Mouse (Mus musculus): ENCODE data around the gene Ccdc91. TPM values are rescaled to one million over a fixed set of nuclear protein-coding genes. Genes with fewer than 3 reads are reported as not detected.

Ccdc91 gene
- total RNA-seq, 2 experiments from 2014 or later: 28.7 to 29.8 TPM

GRCm38 (mm10) chr6:147573137-147573536, 97.5 kb downstream of the Ccdc91 start:
- no peak for DNase-seq

GRCm38 (mm10) chr6:147574454-147575182, 99.0 kb downstream of the Ccdc91 start:
- DNase-seq: no peak

GRCm38 (mm10) chr6:147575183-147575784, 99.7 kb downstream of the Ccdc91 start:
- DNase-seq: no peak

GRCm38 (mm10) chr6:147587675-147588074, 112.0 kb downstream of the Ccdc91 start:
- no peak for DNase-seq

GRCm38 (mm10) chr6:147606666-147607065, 131.0 kb downstream of the Ccdc91 start:
- no peak for DNase-seq

- DNase-seq: peak; percentile 33 to 35
These were observed 132.0 kb downstream of the Ccdc91 start for GRCm38 (mm10) chr6:147607613-147608012.

- DNase-seq: no peak
These were observed 139.7 kb downstream of the Ccdc91 start for GRCm38 (mm10) chr6:147615306-147615705.

GRCm38 (mm10) chr6:147623142-147623541, 147.5 kb downstream of the Ccdc91 start:
- no peak for DNase-seq

GRCm38 (mm10) chr6:147636464-147636863, 160.8 kb downstream of the Ccdc91 start:
- DNase-seq: no peak

- DNase-seq: no peak
These were observed 168.2 kb downstream of the Ccdc91 start for GRCm38 (mm10) chr6:147643875-147644274.

- DNase-seq: no peak
These were observed 168.8 kb downstream of the Ccdc91 start for GRCm38 (mm10) chr6:147644391-147644790.

- DNase-seq: no peak
These were observed 170.9 kb downstream of the Ccdc91 start for GRCm38 (mm10) chr6:147646401-147646968.

- DNase-seq: no peak
These were observed 182.4 kb downstream of the Ccdc91 start for GRCm38 (mm10) chr6:147658025-147658424.

GRCm38 (mm10) chr6:147660718-147661117, 185.1 kb downstream of the Ccdc91 start:
- no peak for DNase-seq

- no peak for DNase-seq
These were observed 186.2 kb downstream of the Ccdc91 start for GRCm38 (mm10) chr6:147661841-147662240.

- no peak for DNase-seq
These were observed 187.0 kb downstream of the Ccdc91 start for GRCm38 (mm10) chr6:147662610-147663009.

GRCm38 (mm10) chr6:147664339-147664738, 188.7 kb downstream of the Ccdc91 start:
- DNase-seq: peak; percentile 6 to 12

- no peak for DNase-seq
These were observed 195.7 kb downstream of the Ccdc91 start for GRCm38 (mm10) chr6:147671366-147671765.

GRCm38 (mm10) chr6:147672481-147672880, 196.9 kb downstream of the Ccdc91 start:
- no peak for DNase-seq

- DNase-seq: no peak
These were observed 199.6 kb downstream of the Ccdc91 start for GRCm38 (mm10) chr6:147675022-147675733.

- no peak for DNase-seq
These were observed 200.6 kb downstream of the Ccdc91 start for GRCm38 (mm10) chr6:147676214-147676613.
